Mouse (Mus musculus) hindbrain, postnatal 0 days (tissue): Measurements from ENCODE around the gene Klhl26. TPM values are rescaled to one million over a fixed set of nuclear protein-coding genes. Genes with fewer than 3 reads are reported as not detected.

ENCODE experiments used
- ATAC-seq: fragments of 200-750 bp; cut with Nextera tagmentation; 2 replicates; pipeline ENCODE4 v1.8.0; 2017; ENCODE audit warnings: mild to moderate bottlenecking, moderate TSS enrichment, moderate library complexity
- DNase-seq: peaks from one replicate; pipeline ENCODE4 v3.0.0-alpha.2; 2015; ENCODE audit warnings: low spot score
- H3K27ac ChIP-seq: fragments of 300-500 bp; sonication (generic); 2 replicates; pipeline ENCODE4 v1.5.1; 2014; ENCODE audit warnings: mild to moderate bottlenecking
- H3K27me3 ChIP-seq: fragments of 300-500 bp; sonication (generic); 2 replicates; pipeline ENCODE4 v1.6.1; 2014; ENCODE audit warnings: low read length, mixed read lengths; ENCODE audit not compliant: insufficient read depth
- H3K36me3 ChIP-seq: fragments of 300-500 bp; sonication (generic); 2 replicates; pipeline ENCODE4 v1.6.1; 2014; ENCODE audit warnings: low read length, mixed read lengths; ENCODE audit not compliant: insufficient read depth
- H3K4me1 ChIP-seq: fragments of 300-500 bp; sonication (generic); 2 replicates; pipeline ENCODE4 v1.6.1; 2014; ENCODE audit warnings: antibody characterized with exemption, low read length, mixed read lengths; ENCODE audit not compliant: insufficient read depth
- H3K4me2 ChIP-seq: fragments of 300-500 bp; sonication (generic); 2 replicates; pipeline ENCODE4 v1.6.1; 2014; ENCODE audit warnings: low read depth, mild to moderate bottlenecking, low read length, moderate library complexity, mixed read lengths
- H3K4me3 ChIP-seq: fragments of 300-500 bp; sonication (generic); 2 replicates; pipeline ENCODE4 v1.5.1; 2014; ENCODE audit warnings: low read length
- H3K9ac ChIP-seq: fragments of 300-500 bp; sonication (generic); replicated peaks from 2 replicates; pipeline ENCODE4 v1.6.1; 2014; ENCODE audit warnings: mild to moderate bottlenecking, low read length, moderate library complexity, mixed read lengths
- H3K9me3 ChIP-seq: fragments of 300-500 bp; sonication (generic); 2 replicates; pipeline ENCODE4 v1.6.1; 2016; ENCODE audit warnings: low read length, mixed read lengths
- CTCF ChIP-seq: IDR thresholded peaks from 2 replicates; pipeline ENCODE4 v1.5.1; 2016; ENCODE audit warnings: antibody characterized with exemption, control low read depth, low read depth
- WGBS: fragments of 180-500 bp; shearing (Covaris S2); extraction: QIAGEN DNeasy Blood & Tissue Kit; methylation state at CpG from one replicate; pipeline ENCODE4 v1.1.7; 2014; 5-methylcytosine and 5-hydroxymethylcytosine counted together
- polyA plus RNA-seq: library from polyadenylated mRNA; unstranded; fragments of >200 nt; fragmentation: Nextera tagmentation; extraction: Ambion mirVana; gene quantifications from 2 replicates; pipeline ENCODE4 v1.2.1, GENCODE M21; 2015
- total RNA-seq: library from RNA; depleted of rRNA; stranded (reverse); fragments of >200 nt; gene quantifications from 2 replicates; pipeline ENCODE4 v1.2.3, GENCODE M21; 2014

Klhl26 gene
- total and polyA plus RNA-seq, 2 experiments from 2014 or later: 35.8 to 61.8 TPM

DNA sequence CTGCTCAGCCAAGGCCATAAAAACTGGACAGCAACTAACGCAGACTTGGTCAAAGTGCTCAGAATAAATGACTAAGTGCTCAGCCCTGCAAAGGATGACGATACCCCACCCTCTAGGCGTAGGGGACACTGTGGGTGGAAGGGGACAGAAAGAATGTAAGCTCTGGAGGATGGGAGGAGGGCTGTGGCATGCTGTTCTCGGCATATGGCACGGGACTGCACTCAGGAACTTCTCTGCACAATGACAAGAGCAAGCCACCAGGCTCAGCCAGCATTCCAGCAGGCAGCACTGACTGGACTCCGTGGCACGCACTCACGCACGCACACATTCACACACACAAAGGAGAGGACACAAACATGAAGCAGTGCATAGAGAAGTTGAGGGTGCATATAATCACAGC lies 16.2 kb downstream of the Klhl26 start:
- Histone ChIP-seq H3K9ac (no peak overlapping the region), H3K4me1 (0 out of 2 replicates have a peak, but pooled peaks cover 3% of the 10 kb centered on the region), H3K27me3 (no peaks in the 10 kb centered on the region), H3K27ac (no peak overlapping the region), H3K4me3 (no peak overlapping the region), H3K36me3 (no peaks in the 10 kb centered on the region), H3K4me2 (no peak overlapping the region), H3K9me3 (no peaks in the 10 kb centered on the region)
- WGBS: 70% methylated on average over 9 of the region's 9 CpGs
- TF ChIP-seq CTCF: no peak
- no peak for DNase-seq
- no peak for ATAC-seq

DNA sequence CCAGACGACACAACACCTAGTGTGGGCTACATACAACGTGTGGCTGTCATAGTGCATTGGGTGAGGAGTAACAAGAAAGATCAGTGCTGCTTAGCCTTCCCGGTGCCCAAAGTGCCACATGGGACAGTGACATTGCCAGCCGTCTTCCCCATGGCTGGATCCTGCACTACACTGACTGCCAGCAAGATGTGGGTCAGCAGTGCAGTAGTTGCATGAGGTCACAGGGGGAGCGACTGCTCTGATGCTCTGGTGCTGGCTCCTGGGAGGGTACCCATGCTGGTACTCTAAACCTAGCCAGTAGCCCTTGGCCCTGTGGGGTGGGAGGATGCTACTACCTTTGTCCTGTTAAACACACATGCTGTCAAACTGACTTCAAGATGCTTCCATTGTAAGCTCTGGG lies 16.6 kb downstream of the Klhl26 start:
- Histone ChIP-seq H3K9me3 (no peaks in the 10 kb centered on the region), H3K4me3 (no peak overlapping the region), H3K36me3 (no peaks in the 10 kb centered on the region), H3K9ac (no peak overlapping the region), H3K4me1 (0 out of 2 replicates have a peak, but pooled peaks cover 3% of the 10 kb centered on the region), H3K4me2 (no peak overlapping the region), H3K27me3 (no peaks in the 10 kb centered on the region), H3K27ac (no peak overlapping the region)
- TF ChIP-seq CTCF: no peak
- WGBS: 82% methylated on average over 5 of the region's 5 CpGs
- DNase-seq (no peak), ATAC-seq (no peak)

DNA sequence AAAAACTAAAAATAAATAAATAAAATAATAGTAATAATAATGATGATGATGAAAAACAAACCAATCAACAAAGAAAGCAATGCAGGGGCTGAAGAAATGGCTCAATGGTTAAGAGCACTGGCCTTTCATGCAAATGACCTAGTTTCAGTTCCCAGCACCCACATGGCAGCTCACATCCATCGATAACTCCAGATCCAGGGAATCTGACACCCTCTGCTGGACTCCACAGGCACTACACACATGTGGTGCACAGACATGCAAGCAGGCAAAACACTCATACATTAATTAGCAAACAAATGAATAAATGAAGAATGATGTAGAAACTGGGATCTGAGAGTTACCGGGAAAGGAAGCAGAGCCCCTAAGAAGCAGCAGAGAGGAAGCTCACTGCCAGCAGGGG lies 17.1 kb downstream of the Klhl26 start:
- Histone ChIP-seq H3K9ac (no peak overlapping the region), H3K36me3 (no peaks in the 10 kb centered on the region), H3K4me2 (no peak overlapping the region), H3K9me3 (no peaks in the 10 kb centered on the region), H3K4me1 (0 out of 2 replicates have a peak, but pooled peaks cover 3% of the 10 kb centered on the region), H3K4me3 (no peak overlapping the region), H3K27ac (no peak overlapping the region), H3K27me3 (no peaks in the 10 kb centered on the region)
- no peak for DNase-seq
- peak; percentile 16; the same call in 1 of the 2 replicates for TF ChIP-seq CTCF
- WGBS: 95% methylated on average over 2 of the region's 2 CpGs
- ATAC-seq: no peak

DNA sequence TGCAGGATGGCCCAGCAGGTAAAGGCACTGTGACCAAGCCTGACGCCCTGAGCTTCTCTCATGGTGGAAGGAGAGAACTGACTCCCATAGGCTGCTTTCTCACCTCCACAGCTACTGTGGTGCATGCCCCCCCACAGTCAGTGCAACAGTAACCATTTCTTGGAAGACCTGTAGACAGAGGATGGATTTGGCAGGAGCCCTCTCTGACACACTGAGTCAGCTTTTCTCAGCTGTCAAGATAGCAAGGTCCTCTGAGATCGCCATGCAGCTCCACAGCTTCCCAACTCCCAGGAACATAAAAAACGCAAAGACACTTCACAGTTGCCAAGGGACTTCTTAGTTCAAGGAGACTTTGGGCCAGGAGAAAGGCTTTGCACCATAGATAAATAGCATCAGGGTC lies 18.3 kb downstream of the Klhl26 start:
- no peak for TF ChIP-seq CTCF
- WGBS: 94% methylated on average over 3 of the region's 3 CpGs

DNA sequence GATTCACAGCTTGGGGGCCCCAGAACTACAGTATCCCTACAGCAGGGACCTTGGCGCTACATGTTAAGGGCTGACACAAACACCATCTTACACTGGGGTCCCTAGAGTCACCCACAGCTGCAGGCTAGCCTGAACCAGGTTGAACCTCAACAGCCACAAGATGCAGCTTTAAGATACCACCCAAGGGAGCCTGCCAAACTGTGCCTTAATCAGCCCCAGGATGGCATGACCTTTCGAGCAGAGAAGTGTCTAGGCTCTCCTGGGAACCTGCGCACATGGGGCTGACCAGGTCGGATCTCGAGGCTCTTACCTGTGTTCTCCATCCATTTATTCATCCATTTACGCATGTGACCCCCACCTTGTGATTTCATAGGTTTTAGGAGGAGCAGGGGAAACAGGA lies 18.9 kb downstream of the Klhl26 start:
- no peaks in the 10 kb centered on the region for H3K27me3 ChIP-seq
- H3K4me1 ChIP-seq: 0 out of 2 replicates have a peak, but pooled peaks cover 3% of the 10 kb centered on the region
- ATAC-seq (no peak), DNase-seq (no peak)
- H3K36me3 ChIP-seq: no peaks in the 10 kb centered on the region
- H3K9ac ChIP-seq: no peak overlapping the region
- no peaks in the 10 kb centered on the region for H3K9me3 ChIP-seq
- TF ChIP-seq CTCF: no peak
- 90% methylated on average over 6 of the region's 6 CpGs for WGBS
- no peak overlapping the region for H3K27ac ChIP-seq
- H3K4me3 ChIP-seq: no peak overlapping the region
- no peak overlapping the region for H3K4me2 ChIP-seq

More for the DNA sequence above, 18.3 kb downstream of the Klhl26 start:
- Histone ChIP-seq H3K4me1 (0 out of 2 replicates have a peak, but pooled peaks cover 3% of the 10 kb centered on the region), H3K4me2 (no peak overlapping the region), H3K27ac (no peak overlapping the region), H3K36me3 (no peaks in the 10 kb centered on the region), H3K9ac (0 out of 2 replicates have a peak overlapping the region, but pooled peaks have one; percentile 24), H3K4me3 (no peak overlapping the region), H3K9me3 (no peaks in the 10 kb centered on the region), H3K27me3 (no peaks in the 10 kb centered on the region)
- ATAC-seq (no peak), DNase-seq (no peak)

DNA sequence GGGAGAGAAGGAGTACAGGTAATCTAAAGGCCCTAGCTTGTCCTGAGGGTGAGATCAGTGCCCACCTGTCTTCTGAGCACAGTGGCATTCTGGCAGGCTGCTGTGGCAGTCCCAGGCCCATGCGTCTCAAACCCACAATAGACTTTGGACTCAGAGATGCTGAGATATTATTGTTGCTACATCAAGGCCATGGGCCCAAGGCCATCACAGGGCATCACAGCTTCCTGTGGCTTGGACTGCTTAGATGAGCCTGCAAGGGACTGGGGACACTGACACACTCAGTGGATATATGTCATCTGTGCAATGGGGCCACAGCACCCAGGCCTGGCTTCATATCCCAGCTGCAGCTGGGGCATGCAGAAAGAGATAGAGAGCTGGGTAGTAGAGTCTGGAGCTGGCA lies 19.8 kb downstream of the Klhl26 start:
- Histone ChIP-seq H3K27ac (no peak overlapping the region), H3K36me3 (peaks cover 8% of the 10 kb centered on the region; the same call in 1 of the 2 replicates), H3K4me2 (no peak overlapping the region), H3K9ac (no peak overlapping the region), H3K27me3 (no peaks in the 10 kb centered on the region), H3K9me3 (no peaks in the 10 kb centered on the region), H3K4me1 (0 out of 2 replicates have a peak, but pooled peaks cover 3% of the 10 kb centered on the region), H3K4me3 (no peak overlapping the region)
- DNase-seq (no peak), ATAC-seq (no peak)
- no peak for TF ChIP-seq CTCF
- 88% methylated on average over 1 of the region's 1 CpGs for WGBS

DNA sequence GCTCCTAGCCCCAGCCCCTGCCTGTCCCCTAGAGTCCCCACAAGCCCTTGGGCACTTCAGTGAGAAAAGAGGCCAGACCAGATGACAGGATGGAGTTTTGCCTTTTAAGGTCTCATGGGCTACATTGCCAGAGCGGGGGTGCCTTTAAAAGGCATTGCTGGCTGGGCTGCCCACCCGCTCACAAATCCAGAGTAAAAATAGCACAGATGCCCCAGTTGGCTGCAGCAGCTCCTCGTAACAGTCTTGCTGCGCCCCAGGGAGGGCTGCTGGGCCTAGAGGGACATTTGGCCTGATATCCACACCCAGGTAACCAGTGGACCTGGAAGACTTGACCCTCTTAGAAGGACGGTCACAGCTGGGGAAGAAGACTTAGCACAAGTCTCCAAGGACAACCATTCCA lies 22.9 kb downstream of the Klhl26 start:
- Histone ChIP-seq H3K9me3 (no peaks in the 10 kb centered on the region), H3K27ac (no peak overlapping the region), H3K4me1 (no peaks in the 10 kb centered on the region), H3K27me3 (no peaks in the 10 kb centered on the region), H3K4me2 (no peak overlapping the region), H3K36me3 (peaks cover 15% of the 10 kb centered on the region), H3K4me3 (no peak overlapping the region), H3K9ac (no peak overlapping the region)
- TF ChIP-seq CTCF: no peak
- ATAC-seq (no peak), DNase-seq (no peak)
- 87% methylated on average over 5 of the region's 5 CpGs for WGBS
